Mouse (Mus musculus): ENCODE measurements around the gene Nos3. TPM values are rescaled to one million over a fixed set of nuclear protein-coding genes. Genes with fewer than 3 reads are reported as not detected.
A peak's percentile ranks its signal among the peaks of the same experiment; 100 is the strongest.

Gene Nos3
- polyA plus RNA-seq, 1 experiment from 2014 or later, result 27.9 TPM

DNA sequence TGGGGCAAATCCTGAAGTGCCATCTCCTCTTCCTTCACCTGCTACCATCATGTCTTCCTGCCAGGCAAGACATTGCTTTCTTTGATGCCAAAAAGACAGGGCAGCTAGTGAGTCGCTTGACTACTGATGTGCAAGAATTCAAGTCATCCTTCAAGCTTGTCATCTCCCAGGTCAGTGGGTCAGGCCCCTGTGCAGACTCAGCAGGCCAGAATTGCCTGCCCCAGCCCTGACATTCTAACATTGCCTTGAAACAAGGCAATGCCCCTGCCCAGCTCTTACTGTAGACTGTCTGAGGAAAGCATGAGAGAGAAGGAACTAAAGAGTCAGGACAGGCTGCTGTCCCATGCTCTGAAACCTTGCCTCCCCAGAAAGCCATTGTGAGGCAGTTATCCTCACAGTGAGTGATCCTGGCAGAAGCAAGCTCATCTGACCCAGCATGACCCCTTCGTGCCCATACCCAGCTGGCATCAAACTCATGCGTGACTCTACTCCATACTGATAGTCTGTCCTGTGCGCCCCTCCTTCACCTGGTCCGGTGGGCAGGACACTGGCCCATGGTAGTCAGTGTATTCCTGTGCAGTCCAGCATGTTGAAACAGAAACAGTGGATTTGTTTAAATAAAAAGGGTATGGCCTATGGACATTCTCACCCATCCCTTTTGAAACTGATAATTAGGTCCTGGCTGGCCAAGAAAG lies 36.4 kb downstream of the Nos3 start:
- no peak overlapping the region for H3K4me3 ChIP-seq
- no peak overlapping the region for H3K9ac ChIP-seq
- H3K4me2 ChIP-seq, result no peak overlapping the region
- H3K36me3 ChIP-seq, result peaks cover 21% of the 10 kb centered on the region
- H3K4me1 ChIP-seq (replicated peaks), result peaks cover 5% of the 10 kb centered on the region
- H3K9me3 ChIP-seq (replicated peaks), result no peaks in the 10 kb centered on the region
- WGBS, result 89% methylated on average over 5 of the region's 5 CpGs
- ATAC-seq (replicated peaks; ENCODE audit: insufficient number of reproducible peaks, insufficient read depth, low FRiP score, low read depth), result no peak
- no peak overlapping the region for H3K27ac ChIP-seq
- H3K27me3 ChIP-seq, result no peaks in the 10 kb centered on the region

DNA sequence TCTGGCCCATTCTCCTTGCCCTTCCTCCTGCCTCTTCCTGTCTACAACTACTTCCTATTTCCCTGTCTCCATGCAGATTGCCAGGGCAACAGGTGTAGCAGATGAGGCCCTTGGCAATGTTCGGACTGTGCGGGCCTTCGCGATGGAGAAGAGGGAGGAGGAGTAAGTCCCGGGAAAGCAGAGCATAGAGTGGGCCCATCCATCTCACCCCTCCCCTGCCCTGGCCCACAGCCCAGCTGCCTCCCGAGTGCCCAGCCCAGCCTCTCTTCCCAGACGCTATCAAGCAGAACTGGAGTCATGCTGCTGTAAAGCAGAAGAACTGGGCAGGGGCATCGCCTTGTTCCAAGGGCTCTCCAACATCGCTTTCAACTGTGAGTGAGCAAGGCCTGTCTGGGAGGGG lies 37.4 kb downstream of the Nos3 start:
- H3K36me3 ChIP-seq, result peaks cover 21% of the 10 kb centered on the region

DNA sequence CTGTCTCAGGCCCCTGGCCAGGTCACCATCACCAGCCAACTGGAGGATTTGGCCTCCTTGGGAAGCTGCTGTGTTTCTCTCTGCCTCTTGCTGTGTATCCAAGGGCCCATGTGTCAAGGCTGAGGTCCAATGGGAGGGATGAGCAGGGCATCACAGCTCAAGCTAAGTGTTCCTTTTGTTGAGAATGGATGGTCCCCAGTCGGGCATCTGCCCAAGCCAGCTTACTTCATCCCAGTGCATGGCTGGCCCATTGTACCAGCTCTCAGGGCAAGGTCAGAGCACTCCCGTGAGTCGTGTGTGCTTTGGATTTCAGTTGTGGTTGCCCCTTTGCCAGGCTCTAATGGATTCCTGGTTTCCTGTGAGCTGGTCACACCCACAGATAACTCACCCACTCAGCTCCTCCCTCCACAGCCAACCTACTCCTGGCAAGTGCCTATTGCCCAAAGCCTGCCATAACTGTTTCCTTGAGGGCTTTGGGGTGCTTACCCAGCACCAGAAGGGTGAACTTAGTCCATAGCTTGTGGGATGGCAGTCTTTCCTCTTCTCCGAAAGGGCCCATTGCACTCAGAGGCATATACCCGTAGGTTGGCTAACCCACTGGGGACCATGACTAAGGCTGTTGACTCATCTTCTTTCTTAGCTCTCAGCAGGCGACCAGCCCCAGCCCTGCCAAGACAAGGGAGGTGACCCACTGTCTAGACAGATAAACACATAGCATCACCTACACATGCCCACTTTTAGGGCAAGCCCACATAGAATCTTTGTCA lies 40.2 kb downstream of the Nos3 start:
- no peak for ATAC-seq (replicated peaks; ENCODE audit: insufficient number of reproducible peaks, insufficient read depth, low FRiP score, low read depth)
- Histone ChIP-seq H3K9ac (no peak overlapping the region), H3K36me3 (peaks cover 27% of the 10 kb centered on the region)

More for the DNA sequence above, 37.4 kb downstream of the Nos3 start:
- no peak; the same call in 1 of the 2 replicates for ATAC-seq (replicated peaks; ENCODE audit: insufficient number of reproducible peaks, insufficient read depth, low FRiP score, low read depth)
- Histone ChIP-seq H3K9me3 (replicated peaks) (no peaks in the 10 kb centered on the region), H3K4me3 (no peak overlapping the region), H3K9ac (no peak overlapping the region), H3K4me2 (no peak overlapping the region), H3K27me3 (no peaks in the 10 kb centered on the region), H3K27ac (no peak overlapping the region), H3K4me1 (replicated peaks) (peaks cover 5% of the 10 kb centered on the region)
- WGBS, result 49% methylated on average over 9 of the region's 9 CpGs

DNA sequence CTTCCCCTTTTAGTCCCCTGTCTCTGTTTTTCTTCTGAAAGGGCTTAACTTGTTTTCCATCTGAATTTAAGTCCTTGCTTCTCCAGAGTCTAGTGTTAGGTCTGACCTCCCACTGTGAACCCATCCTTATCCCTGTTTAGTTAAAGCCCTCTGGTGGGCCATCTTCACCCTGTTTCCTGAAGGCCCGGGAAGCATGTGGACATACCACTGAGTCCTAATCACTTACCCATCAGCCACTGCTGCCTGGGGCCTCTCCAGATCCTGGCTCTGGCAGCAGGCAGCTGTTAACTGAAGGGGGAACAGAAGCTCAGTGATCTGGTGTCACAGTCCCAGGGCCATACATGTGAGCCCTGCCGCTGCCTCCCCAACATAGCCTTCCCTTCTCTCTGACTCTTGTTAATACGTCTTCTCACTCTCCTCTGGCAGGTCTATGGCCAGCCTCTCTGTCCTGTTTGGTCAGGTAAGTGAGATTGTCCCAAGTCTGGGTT lies 40.8 kb downstream of the Nos3 start:
- H3K4me1 ChIP-seq (replicated peaks), result peaks cover 8% of the 10 kb centered on the region
- H3K9me3 ChIP-seq (replicated peaks), result no peaks in the 10 kb centered on the region
- H3K4me3 ChIP-seq, result no peak overlapping the region
- H3K4me2 ChIP-seq, result no peak overlapping the region
- no peak overlapping the region for H3K9ac ChIP-seq
- H3K27me3 ChIP-seq, result no peaks in the 10 kb centered on the region
- no peak for ATAC-seq (replicated peaks; ENCODE audit: insufficient number of reproducible peaks, insufficient read depth, low FRiP score, low read depth)
- no peak overlapping the region for H3K27ac ChIP-seq
- peaks cover 23% of the 10 kb centered on the region for H3K36me3 ChIP-seq
- 50% methylated on average over 3 of the region's 3 CpGs for WGBS

More for the DNA sequence above, 40.2 kb downstream of the Nos3 start:
- H3K4me2 ChIP-seq, result no peak overlapping the region
- no peak overlapping the region for H3K4me3 ChIP-seq
- no peaks in the 10 kb centered on the region for H3K9me3 ChIP-seq (replicated peaks)
- H3K27me3 ChIP-seq, result no peaks in the 10 kb centered on the region
- H3K4me1 ChIP-seq (replicated peaks), result peaks cover 8% of the 10 kb centered on the region
- H3K27ac ChIP-seq, result no peak overlapping the region
- 81% methylated on average over 6 of the region's 6 CpGs for WGBS

DNA sequence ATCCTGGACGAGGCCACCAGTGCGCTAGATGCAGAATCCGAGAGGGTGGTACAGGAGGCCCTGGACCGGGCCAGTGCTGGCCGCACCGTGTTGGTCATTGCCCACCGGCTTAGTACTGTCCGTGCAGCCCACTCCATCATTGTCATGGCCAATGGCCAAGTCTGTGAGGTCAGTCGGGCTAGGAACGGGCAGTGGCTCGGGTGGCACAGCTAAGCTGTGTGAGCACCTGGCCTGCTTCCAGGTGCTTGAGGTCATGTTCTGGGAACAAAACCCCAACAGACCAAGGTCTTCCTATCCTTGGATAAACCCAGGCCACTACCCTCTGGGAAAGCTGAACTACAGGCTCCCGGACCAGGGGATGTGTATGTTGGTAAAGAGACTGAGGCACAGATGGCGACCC lies 44.0 kb downstream of the Nos3 start:
- peaks cover 8% of the 10 kb centered on the region; the same call in 1 of the 2 replicates for H3K4me1 ChIP-seq (replicated peaks)

DNA sequence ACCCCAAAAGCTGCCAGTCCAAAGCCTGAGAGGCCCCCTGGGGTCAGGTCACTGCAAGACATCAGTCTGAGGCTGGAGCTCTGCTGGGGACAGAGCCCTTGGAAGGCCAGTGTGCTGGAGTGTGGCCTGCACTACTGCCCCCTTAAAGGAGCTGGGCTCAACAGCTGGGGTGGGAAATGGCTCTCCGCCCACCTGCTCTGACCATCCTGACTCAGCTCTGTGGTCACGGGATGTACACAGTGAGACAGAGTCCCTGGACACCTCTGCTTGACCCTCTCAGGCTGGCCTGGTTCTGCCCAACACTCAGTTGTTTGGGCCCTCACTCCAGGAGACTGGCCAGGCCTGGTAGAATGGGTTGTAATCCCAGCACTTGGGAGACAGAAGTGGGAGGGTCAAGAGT lies 44.9 kb downstream of the Nos3 start:
- H3K4me1 ChIP-seq (replicated peaks), result peaks cover 11% of the 10 kb centered on the region; the same call in 1 of the 2 replicates
- peaks cover 14% of the 10 kb centered on the region for H3K27me3 ChIP-seq
- peaks cover 8% of the 10 kb centered on the region; the same call in 1 of the 2 replicates for H3K36me3 ChIP-seq
- H3K4me3 ChIP-seq, result no peak overlapping the region
- 90% methylated on average over 2 of the region's 2 CpGs for WGBS
- no peak overlapping the region for H3K4me2 ChIP-seq
- H3K9ac ChIP-seq, result no peak overlapping the region
- no peak for ATAC-seq (replicated peaks; ENCODE audit: insufficient number of reproducible peaks, insufficient read depth, low FRiP score, low read depth)
- no peaks in the 10 kb centered on the region for H3K9me3 ChIP-seq (replicated peaks)
- no peak overlapping the region for H3K27ac ChIP-seq

More for the DNA sequence above, 44.0 kb downstream of the Nos3 start:
- Histone ChIP-seq H3K9me3 (replicated peaks) (no peaks in the 10 kb centered on the region), H3K4me3 (no peak overlapping the region), H3K9ac (no peak overlapping the region), H3K36me3 (peaks cover 13% of the 10 kb centered on the region; the same call in 1 of the 2 replicates), H3K4me2 (no peak overlapping the region), H3K27me3 (peaks cover 6% of the 10 kb centered on the region), H3K27ac (no peak overlapping the region)
- 81% methylated on average over 13 of the region's 13 CpGs for WGBS
- ATAC-seq (replicated peaks; ENCODE audit: insufficient number of reproducible peaks, insufficient read depth, low FRiP score, low read depth), result no peak

DNA sequence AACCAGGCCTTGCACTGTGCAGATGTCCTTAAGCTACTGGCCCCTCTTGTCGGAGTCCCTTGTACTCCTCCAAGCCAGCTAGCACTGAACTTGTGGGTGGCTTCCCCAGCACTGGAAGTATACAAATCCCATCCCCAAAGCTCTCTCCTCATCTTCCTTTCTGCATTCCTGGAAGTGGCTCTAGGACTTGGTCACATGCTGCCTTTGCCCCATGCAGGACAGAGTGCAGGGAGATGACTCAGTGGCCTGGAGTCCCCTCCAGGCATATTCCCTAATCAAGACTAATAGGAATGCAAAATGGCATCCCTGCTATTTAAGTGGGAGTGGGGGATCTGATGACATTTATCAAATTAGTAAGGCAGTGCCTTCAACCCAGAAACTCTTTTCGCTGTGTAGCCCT lies 47.5 kb downstream of the Nos3 start:
- no peak overlapping the region for H3K9ac ChIP-seq
- no peak overlapping the region for H3K4me2 ChIP-seq
- H3K27me3 ChIP-seq, result peaks cover 23% of the 10 kb centered on the region
- no peak overlapping the region for H3K27ac ChIP-seq
- H3K4me3 ChIP-seq, result no peak overlapping the region
- no peaks in the 10 kb centered on the region for H3K9me3 ChIP-seq (replicated peaks)
- H3K4me1 ChIP-seq (replicated peaks), result peaks cover 20% of the 10 kb centered on the region; the same call in 1 of the 2 replicates
- no peak for ATAC-seq (replicated peaks; ENCODE audit: insufficient number of reproducible peaks, insufficient read depth, low FRiP score, low read depth)
- 70% methylated on average over 2 of the region's 2 CpGs for WGBS
- 0 out of 2 replicates have a peak, but pooled peaks cover 6% of the 10 kb centered on the region for H3K36me3 ChIP-seq

DNA sequence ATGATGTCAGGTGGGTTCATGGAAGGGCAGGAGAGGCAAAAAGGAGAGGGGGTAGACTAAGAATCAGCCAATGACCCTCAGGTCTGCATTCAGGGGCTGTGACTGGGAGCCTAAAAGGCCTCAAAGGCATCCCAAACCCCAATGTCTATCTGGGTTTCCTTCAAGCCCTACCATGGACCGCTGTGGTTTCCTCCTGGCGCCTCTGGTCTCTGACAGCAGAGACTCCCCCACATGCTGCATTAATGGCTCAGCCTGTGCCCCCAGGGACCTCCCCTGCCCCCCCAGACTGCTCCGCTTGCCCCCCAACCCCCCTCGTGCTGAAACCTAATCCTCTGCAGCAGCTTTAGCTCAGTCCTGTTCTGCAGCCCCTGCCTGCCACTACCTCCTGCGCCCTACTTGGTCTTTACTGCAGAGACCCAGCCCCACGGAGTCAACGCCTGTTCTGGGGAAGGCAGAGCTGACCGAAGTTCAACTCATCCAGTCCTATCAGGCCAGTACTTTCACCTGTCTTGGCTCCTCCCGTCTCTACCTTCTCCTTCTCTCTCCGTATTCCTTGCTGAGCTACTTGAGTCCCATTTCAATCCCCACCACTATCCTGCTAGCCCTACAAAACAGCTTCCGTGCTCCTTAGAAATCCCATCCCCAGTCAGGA lies 48.6 kb downstream of the Nos3 start, which contains the start of gene Asic3:
TSS of gene Asic3 (plus strand) at position 351 of the 652 bp plus-strand sequence.
- no peak for ATAC-seq (replicated peaks; ENCODE audit: insufficient number of reproducible peaks, insufficient read depth, low FRiP score, low read depth)
- 0 out of 2 replicates have a peak, but pooled peaks cover 3% of the 10 kb centered on the region for H3K36me3 ChIP-seq
- no peaks in the 10 kb centered on the region for H3K9me3 ChIP-seq (replicated peaks)
- no peak within 1 kb of the TSS for H3K27ac ChIP-seq
- WGBS, result 34% methylated on average over 11 of the region's 11 CpGs
- H3K4me2 ChIP-seq, result no peak within 1 kb of the TSS
- no peak within 1 kb of the TSS for H3K9ac ChIP-seq
- no peak within 1 kb of the TSS for H3K4me3 ChIP-seq
- peaks cover 20% of the 10 kb centered on the region; the same call in 1 of the 2 replicates for H3K4me1 ChIP-seq (replicated peaks)
- peaks cover 23% of the 10 kb centered on the region for H3K27me3 ChIP-seq

DNA sequence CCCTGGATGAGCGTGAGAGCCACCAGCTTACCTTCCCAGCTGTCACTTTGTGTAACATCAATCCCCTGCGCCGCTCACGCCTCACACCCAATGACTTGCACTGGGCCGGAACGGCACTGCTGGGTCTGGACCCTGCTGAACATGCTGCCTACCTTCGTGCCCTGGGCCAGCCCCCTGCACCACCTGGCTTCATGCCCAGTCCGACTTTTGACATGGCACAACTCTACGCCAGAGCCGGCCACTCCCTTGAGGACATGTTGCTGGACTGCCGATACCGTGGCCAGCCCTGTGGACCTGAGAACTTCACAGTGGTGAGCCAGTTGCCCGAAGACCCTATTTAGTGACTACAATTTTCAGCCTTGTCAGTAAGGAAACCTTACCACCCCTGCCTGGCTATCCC lies 49.3 kb downstream of the Nos3 start:
- Histone ChIP-seq H3K4me2 (no peak overlapping the region), H3K4me1 (replicated peaks) (peaks cover 17% of the 10 kb centered on the region; the same call in 1 of the 2 replicates), H3K27me3 (peaks cover 23% of the 10 kb centered on the region), H3K27ac (no peak overlapping the region), H3K9ac (no peak overlapping the region), H3K36me3 (peaks cover 3% of the 10 kb centered on the region; the same call in 1 of the 2 replicates), H3K4me3 (no peak overlapping the region), H3K9me3 (replicated peaks) (no peaks in the 10 kb centered on the region)
- no peak for ATAC-seq (replicated peaks; ENCODE audit: insufficient number of reproducible peaks, insufficient read depth, low FRiP score, low read depth)
- 75% methylated on average over 13 of the region's 13 CpGs for WGBS

DNA sequence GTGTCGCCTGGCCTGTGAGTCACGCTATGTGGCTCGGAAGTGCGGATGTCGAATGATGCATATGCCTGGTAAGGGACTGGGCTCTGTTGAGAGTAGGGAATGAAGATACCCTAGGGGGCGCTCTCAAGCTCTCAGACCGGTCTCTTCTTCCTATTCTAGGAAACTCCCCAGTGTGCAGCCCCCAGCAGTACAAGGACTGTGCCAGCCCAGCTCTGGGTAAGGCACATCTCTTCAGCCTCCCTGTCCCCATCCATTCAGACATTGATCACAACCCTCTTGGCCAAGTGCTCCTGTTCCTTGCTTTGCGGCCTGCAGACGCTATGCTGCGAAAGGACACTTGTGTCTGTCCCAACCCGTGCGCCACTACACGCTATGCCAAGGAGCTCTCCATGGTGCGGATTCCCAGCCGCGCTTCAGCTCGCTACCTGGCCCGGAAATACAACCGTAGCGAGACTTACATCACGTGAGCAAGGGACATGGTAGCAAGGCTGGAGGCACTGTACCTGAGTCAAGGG lies 51.7 kb downstream of the Nos3 start:
- peaks cover 12% of the 10 kb centered on the region; the same call in 1 of the 2 replicates for H3K36me3 ChIP-seq
- ATAC-seq (replicated peaks; ENCODE audit: insufficient number of reproducible peaks, insufficient read depth, low FRiP score, low read depth), result peak; percentile 43
- H3K4me1 ChIP-seq (replicated peaks), result peaks cover 17% of the 10 kb centered on the region; the same call in 1 of the 2 replicates
- no peak overlapping the region for H3K4me3 ChIP-seq
- no peak overlapping the region for H3K27ac ChIP-seq
- H3K4me2 ChIP-seq, result peak overlapping the region; percentile 18; the same call in 1 of the 2 replicates
- H3K9ac ChIP-seq, result no peak overlapping the region
- WGBS, result 3% methylated on average over 21 of the region's 21 CpGs
- H3K27me3 ChIP-seq, result peaks cover 23% of the 10 kb centered on the region
- H3K9me3 ChIP-seq (replicated peaks), result no peaks in the 10 kb centered on the region

DNA sequence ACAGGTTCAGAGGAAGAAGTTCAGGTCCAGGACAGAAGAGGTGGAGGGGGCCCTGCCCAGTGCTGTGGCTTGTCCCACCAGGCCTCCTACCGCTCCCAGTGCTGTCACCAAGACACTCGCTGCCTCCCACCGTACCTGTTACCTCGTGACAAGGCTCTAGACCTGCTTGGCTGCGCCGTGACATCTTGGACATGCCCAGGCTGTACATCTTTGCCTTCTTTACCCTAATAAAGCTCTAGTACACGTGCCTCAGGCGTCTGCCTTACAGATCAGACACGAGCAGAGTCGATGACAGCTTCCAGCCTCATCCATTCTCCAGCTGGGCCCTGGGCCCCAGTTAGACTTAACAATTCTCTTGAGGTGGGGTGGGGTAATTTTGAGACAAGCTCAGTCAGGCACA lies 53.0 kb downstream of the Nos3 start:
- Histone ChIP-seq H3K9ac (no peak overlapping the region), H3K4me3 (no peak overlapping the region), H3K9me3 (replicated peaks) (no peaks in the 10 kb centered on the region), H3K36me3 (peaks cover 12% of the 10 kb centered on the region; the same call in 1 of the 2 replicates), H3K4me1 (replicated peaks) (peaks cover 21% of the 10 kb centered on the region), H3K27ac (no peak overlapping the region), H3K27me3 (peaks cover 22% of the 10 kb centered on the region), H3K4me2 (no peak overlapping the region)
- ATAC-seq (replicated peaks; ENCODE audit: insufficient number of reproducible peaks, insufficient read depth, low FRiP score, low read depth), result no peak
- WGBS, result 81% methylated on average over 10 of the region's 10 CpGs
